Mouse (Mus musculus) macrophage (primary cell): ENCODE results near the gene Cep97. TPM values are rescaled to one million over a fixed set of nuclear protein-coding genes. Genes with fewer than 3 reads are reported as not detected.

Experiments
- polyA plus RNA-seq: library from polyadenylated mRNA; stranded (reverse); fragments of 250-400 nt; gene quantifications from 3 replicates; pipeline ENCODE4 v1.2.4, GENCODE M21; 2018; ENCODE audit warnings: inconsistent platforms

Gene Cep97
- polyA plus RNA-seq, 1 experiment from 2014 or later = 1.5 TPM

Other genes starting within 250 kb of the Cep97 start
- 3.7 to 10.8 TPM (median 4.2 TPM) in 3 replicates for gene Nfkbiz, start 96.0 kb downstream of the Cep97 start, polyA plus RNA-seq
- 0.04 to 0.15 TPM (median 0.05 TPM) in 3 replicates for gene Nxpe3, start 39.6 kb downstream of the Cep97 start, polyA plus RNA-seq
- 608 to 832 TPM (median 816 TPM) in 3 replicates for gene Rpl24, start 31.4 kb upstream of the Cep97 start, polyA plus RNA-seq
- 5.5 to 8.8 TPM (median 7.3 TPM) in 3 replicates for gene Zbtb11, start 39.0 kb upstream of the Cep97 start, polyA plus RNA-seq
- gene Pcnp, start 94.9 kb upstream of the Cep97 start, polyA plus RNA-seq = 64.9 to 123 TPM (median 77.1 TPM) in 3 replicates
- gene Trmt10c, start 103.0 kb upstream of the Cep97 start, polyA plus RNA-seq = 10.5 to 28.3 TPM (median 22.9 TPM) in 3 replicates
- gene Senp7, start 113.5 kb upstream of the Cep97 start, polyA plus RNA-seq = 7.1 to 11.8 TPM (median 7.4 TPM) in 3 replicates